Mouse (Mus musculus) midbrain, embryonic 12.5 days (tissue): Measurements from ENCODE around the gene Slc25a45. TPM values are rescaled to one million over a fixed set of nuclear protein-coding genes. Genes with fewer than 3 reads are reported as not detected.

Source experiments
- ATAC-seq: fragments of 200-750 bp; cut with Nextera tagmentation; 2 replicates; pipeline ENCODE4 v1.8.0; 2017; ENCODE audit warnings: low read depth, moderate TSS enrichment, moderate library complexity; ENCODE audit not compliant: low FRiP score
- H3K27ac ChIP-seq: fragments of 300-500 bp; sonication (generic); replicated peaks from 2 replicates; pipeline ENCODE4 v1.5.1; 2016; ENCODE audit warnings: mild to moderate bottlenecking
- H3K27me3 ChIP-seq: fragments of 300-500 bp; sonication (generic); 2 replicates; pipeline ENCODE4 v1.6.1; 2016; ENCODE audit warnings: mild to moderate bottlenecking
- H3K36me3 ChIP-seq: fragments of 300-500 bp; sonication (generic); 2 replicates; pipeline ENCODE4 v1.6.1; 2016
- H3K4me1 ChIP-seq: fragments of 300-500 bp; sonication (generic); 2 replicates; pipeline ENCODE4 v1.6.1; 2016
- H3K4me2 ChIP-seq: fragments of 300-500 bp; sonication (generic); replicated peaks from 2 replicates; pipeline ENCODE4 v1.6.1; 2016; ENCODE audit warnings: mild to moderate bottlenecking, moderate library complexity
- H3K4me3 ChIP-seq: fragments of 300-500 bp; sonication (generic); 2 replicates; pipeline ENCODE4 v1.5.1; 2016; ENCODE audit warnings: mild to moderate bottlenecking
- H3K9ac ChIP-seq: fragments of 300-500 bp; sonication (generic); replicated peaks from 2 replicates; pipeline ENCODE4 v1.6.1; 2016; ENCODE audit warnings: mild to moderate bottlenecking, moderate library complexity
- H3K9me3 ChIP-seq: fragments of 300-500 bp; sonication (generic); 2 replicates; pipeline ENCODE4 v1.6.1; 2016; ENCODE audit warnings: mild to moderate bottlenecking
- WGBS: fragments of 180-500 bp; shearing (Covaris S2); methylation state at CpG from one replicate; pipeline ENCODE4 v1.1.7; 2016; 5-methylcytosine and 5-hydroxymethylcytosine counted together
- polyA plus RNA-seq: library from polyadenylated mRNA; unstranded; fragments of >200 nt; fragmentation: Nextera tagmentation; extraction: Ambion mirVana; gene quantifications from 2 replicates; pipeline ENCODE4 v1.2.1, GENCODE M21; 2016

Slc25a45 gene
- polyA plus RNA-seq, 1 experiment from 2014 or later: 3.4 TPM

GRCm38 (mm10) chr19:5887234-5887815 is 9.7 kb downstream of the Slc25a45 start:
- no peaks in the 10 kb centered on the region for H3K9me3 ChIP-seq
- WGBS: 82% methylated on average over 3 of the region's 3 CpGs
- no peak overlapping the region for H3K9ac ChIP-seq
- H3K4me1 ChIP-seq: peaks cover 13% of the 10 kb centered on the region
- no peak overlapping the region for H3K4me2 ChIP-seq
- H3K27me3 ChIP-seq: no peaks in the 10 kb centered on the region
- H3K4me3 ChIP-seq: no peak overlapping the region
- H3K36me3 ChIP-seq: peaks cover 10% of the 10 kb centered on the region
- H3K27ac ChIP-seq: no peak overlapping the region
- no peak for ATAC-seq

- no peak overlapping the region for H3K4me3 ChIP-seq
- H3K9me3 ChIP-seq: no peaks in the 10 kb centered on the region
- peaks cover 16% of the 10 kb centered on the region for H3K36me3 ChIP-seq
- no peak overlapping the region for H3K27ac ChIP-seq
- no peaks in the 10 kb centered on the region for H3K27me3 ChIP-seq
- no peak for ATAC-seq
- no peak overlapping the region for H3K9ac ChIP-seq
- H3K4me2 ChIP-seq: no peak overlapping the region
- WGBS: 79% methylated on average over 4 of the region's 4 CpGs
- peaks cover 25% of the 10 kb centered on the region for H3K4me1 ChIP-seq
These were observed 11.6 kb downstream of the Slc25a45 start for GRCm38 (mm10) chr19:5889211-5889610.

- no peak for ATAC-seq
- Histone ChIP-seq H3K4me3 (no peak overlapping the region), H3K36me3 (peaks cover 30% of the 10 kb centered on the region), H3K27ac (no peak overlapping the region), H3K9me3 (no peaks in the 10 kb centered on the region), H3K4me2 (no peak overlapping the region), H3K9ac (no peak overlapping the region), H3K4me1 (peaks cover 30% of the 10 kb centered on the region), H3K27me3 (no peaks in the 10 kb centered on the region)
- WGBS: 92% methylated on average over 12 of the region's 12 CpGs
These were observed 14.1 kb downstream of the Slc25a45 start for GRCm38 (mm10) chr19:5891521-5892258.

GRCm38 (mm10) chr19:5892262-5892661 is 14.7 kb downstream of the Slc25a45 start:
- H3K27ac ChIP-seq: no peak overlapping the region
- H3K9me3 ChIP-seq: no peaks in the 10 kb centered on the region
- H3K27me3 ChIP-seq: no peaks in the 10 kb centered on the region
- no peak for ATAC-seq
- no peak overlapping the region for H3K4me3 ChIP-seq
- H3K4me2 ChIP-seq: no peak overlapping the region
- 97% methylated on average over 7 of the region's 7 CpGs for WGBS
- H3K9ac ChIP-seq: no peak overlapping the region
- peaks cover 30% of the 10 kb centered on the region for H3K4me1 ChIP-seq
- peaks cover 33% of the 10 kb centered on the region for H3K36me3 ChIP-seq

DNA sequence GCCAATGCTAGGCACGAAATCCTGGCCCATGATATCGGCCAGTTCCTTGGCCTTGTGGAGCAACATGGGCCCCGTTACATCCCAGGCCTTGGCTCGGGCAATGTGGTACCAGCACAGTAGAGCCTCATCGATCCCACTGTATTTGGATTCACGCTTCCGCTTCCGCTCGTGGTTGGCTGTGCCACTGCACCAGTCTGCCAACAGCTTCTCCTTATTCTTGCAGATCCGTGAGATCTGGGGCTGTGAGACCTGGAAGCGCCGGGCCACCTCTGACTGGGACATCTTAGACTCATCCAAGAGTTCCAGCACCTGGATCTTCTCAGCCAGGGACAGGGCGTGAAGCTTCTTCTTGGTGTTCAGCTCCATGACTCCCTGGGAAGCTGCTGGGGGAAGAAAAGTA is 15.1 kb downstream of the Slc25a45 start:
- Histone ChIP-seq H3K27me3 (no peaks in the 10 kb centered on the region), H3K9me3 (no peaks in the 10 kb centered on the region), H3K36me3 (peaks cover 33% of the 10 kb centered on the region), H3K4me1 (peaks cover 30% of the 10 kb centered on the region), H3K4me2 (peak overlapping the region; percentile 81), H3K9ac (peak overlapping the region; percentile 86), H3K27ac (no peak overlapping the region), H3K4me3 (peak overlapping the region; percentile 67)
- ATAC-seq: no peak
- 94% methylated on average over 13 of the region's 13 CpGs for WGBS

GRCm38 (mm10) chr19:5893282-5894001 is 15.8 kb downstream of the Slc25a45 start:
- WGBS: 7% methylated on average over 31 of the region's 31 CpGs
- Histone ChIP-seq H3K27ac (0 out of 2 replicates have a peak overlapping the region, but pooled peaks have one; percentile 63), H3K36me3 (peaks cover 38% of the 10 kb centered on the region)

GRCm38 (mm10) chr19:5894002-5894678 is 16.5 kb downstream of the Slc25a45 start, which contains the start of gene Tigd3:
TSS of gene Tigd3 (minus strand) at chr19:5894149.
- WGBS: 4% methylated on average over 36 of the region's 36 CpGs
- H3K36me3 ChIP-seq: peaks cover 42% of the 10 kb centered on the region
- no peaks in the 10 kb centered on the region for H3K27me3 ChIP-seq
- H3K4me2 ChIP-seq: peak within 1 kb of the TSS; percentile 81
- peak; percentile 96 for ATAC-seq
- peaks cover 30% of the 10 kb centered on the region for H3K4me1 ChIP-seq
- H3K9me3 ChIP-seq: no peaks in the 10 kb centered on the region
- peak within 1 kb of the TSS; percentile 67 for H3K4me3 ChIP-seq
- H3K27ac ChIP-seq: 0 out of 2 replicates have a peak within 1 kb of the TSS, but pooled peaks have one; percentile 63
- H3K9ac ChIP-seq: peak within 1 kb of the TSS; percentile 86

More at GRCm38 (mm10) chr19:5893282-5894001, 15.8 kb downstream of the Slc25a45 start:
- ATAC-seq: no peak; the same call in none of the 2 replicates
- Histone ChIP-seq H3K9ac (peak overlapping the region; percentile 86), H3K9me3 (no peaks in the 10 kb centered on the region), H3K4me1 (peaks cover 30% of the 10 kb centered on the region), H3K4me2 (peak overlapping the region; percentile 81), H3K27me3 (no peaks in the 10 kb centered on the region), H3K4me3 (peak overlapping the region; percentile 67)

DNA sequence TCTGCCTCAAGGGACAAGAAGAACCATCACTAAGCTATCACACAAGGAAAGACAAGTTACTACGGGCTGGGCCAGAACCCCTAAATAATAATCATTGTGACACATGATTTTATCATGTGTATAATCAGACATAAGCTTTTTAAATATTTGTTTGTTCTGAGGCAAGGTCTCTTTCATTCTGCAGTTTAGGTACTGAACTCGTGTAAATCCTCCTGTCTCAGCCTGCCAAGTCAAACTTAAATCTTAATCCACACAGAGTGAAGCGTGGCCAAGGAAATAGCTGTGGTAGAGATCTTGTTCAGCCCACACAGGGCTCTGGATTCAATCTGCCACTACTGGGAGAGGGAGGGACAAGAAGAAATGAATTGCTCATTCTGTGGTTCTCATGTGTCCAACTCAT is 29.7 kb downstream of the Slc25a45 start:
- no peak overlapping the region for H3K27ac ChIP-seq
- peaks cover 22% of the 10 kb centered on the region for H3K4me1 ChIP-seq
- no peaks in the 10 kb centered on the region for H3K9me3 ChIP-seq
- no peak overlapping the region for H3K4me3 ChIP-seq
- H3K27me3 ChIP-seq: no peaks in the 10 kb centered on the region
- ATAC-seq: no peak
- WGBS: 87% methylated on average over 3 of the region's 3 CpGs
- H3K9ac ChIP-seq: no peak overlapping the region
- no peak overlapping the region for H3K4me2 ChIP-seq
- H3K36me3 ChIP-seq: peaks cover 54% of the 10 kb centered on the region

GRCm38 (mm10) chr19:5910221-5910620 is 32.6 kb downstream of the Slc25a45 start:
- Histone ChIP-seq H3K27me3 (no peaks in the 10 kb centered on the region), H3K4me1 (peaks cover 32% of the 10 kb centered on the region), H3K36me3 (peaks cover 25% of the 10 kb centered on the region), H3K27ac (peak overlapping the region; percentile 63), H3K9ac (peak overlapping the region; percentile 45), H3K4me2 (peak overlapping the region; percentile 85), H3K4me3 (peak overlapping the region; percentile 26), H3K9me3 (no peaks in the 10 kb centered on the region)
- ATAC-seq: no peak
- WGBS: 59% methylated on average over 6 of the region's 6 CpGs

GRCm38 (mm10) chr19:5911430-5912102 is 34.0 kb downstream of the Slc25a45 start:
- H3K27ac ChIP-seq: peak overlapping the region; percentile 84
- H3K27me3 ChIP-seq: no peaks in the 10 kb centered on the region
- H3K9ac ChIP-seq: peak overlapping the region; percentile 94
- 8% methylated on average over 14 of the region's 14 CpGs for WGBS
- no peaks in the 10 kb centered on the region for H3K9me3 ChIP-seq
- no peak for ATAC-seq
- peak overlapping the region; percentile 97 for H3K4me3 ChIP-seq
- H3K36me3 ChIP-seq: peaks cover 11% of the 10 kb centered on the region
- peak overlapping the region; percentile 85 for H3K4me2 ChIP-seq
- H3K4me1 ChIP-seq: peaks cover 32% of the 10 kb centered on the region
